Mouse (Mus musculus) spleen, adult 12 weeks (tissue): ENCODE data around the gene F8a.
"Not testable (repeated sequence)": the region's sequence is repeated elsewhere in the genome, so short reads cannot be mapped to it uniquely, and the experiment has no call there.

Experiments
- DNase-seq: peaks from one replicate; pipeline ENCODE4 v3.0.0; 2022; ENCODE audit warnings: low spot score

The F8a gene

GRCm38 (mm10) chrX:73227914-73228605 is at the start of gene F8a:
F8a (plus strand) TSS chrX:73228291.
- peak; percentile 59 for DNase-seq

DNA sequence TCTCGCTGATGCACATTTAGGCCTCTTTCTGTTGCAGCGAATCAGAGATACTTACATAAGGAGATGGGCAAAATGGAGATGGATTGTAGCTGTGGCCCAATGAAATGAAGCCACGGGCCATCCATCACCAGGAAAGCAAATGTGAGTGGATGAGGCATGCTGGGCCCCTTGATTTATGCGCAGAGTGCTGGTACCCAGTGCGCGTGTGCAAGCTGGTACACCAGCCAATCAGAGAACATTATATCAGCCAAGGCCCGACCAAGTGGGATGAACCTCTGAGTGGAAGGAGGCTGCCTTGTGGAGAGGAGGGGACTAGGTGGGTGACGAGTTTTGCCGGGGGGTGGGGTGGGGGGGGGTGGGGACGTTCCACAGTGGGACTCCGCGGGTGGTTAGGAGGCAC is 36.2 kb upstream of the F8a start, which contains the start of gene Xlr3b:
Xlr3b (plus strand) TSS at position 274 of the 400 bp plus-strand sequence.
- DNase-seq, result not testable (repeated sequence)

DNA sequence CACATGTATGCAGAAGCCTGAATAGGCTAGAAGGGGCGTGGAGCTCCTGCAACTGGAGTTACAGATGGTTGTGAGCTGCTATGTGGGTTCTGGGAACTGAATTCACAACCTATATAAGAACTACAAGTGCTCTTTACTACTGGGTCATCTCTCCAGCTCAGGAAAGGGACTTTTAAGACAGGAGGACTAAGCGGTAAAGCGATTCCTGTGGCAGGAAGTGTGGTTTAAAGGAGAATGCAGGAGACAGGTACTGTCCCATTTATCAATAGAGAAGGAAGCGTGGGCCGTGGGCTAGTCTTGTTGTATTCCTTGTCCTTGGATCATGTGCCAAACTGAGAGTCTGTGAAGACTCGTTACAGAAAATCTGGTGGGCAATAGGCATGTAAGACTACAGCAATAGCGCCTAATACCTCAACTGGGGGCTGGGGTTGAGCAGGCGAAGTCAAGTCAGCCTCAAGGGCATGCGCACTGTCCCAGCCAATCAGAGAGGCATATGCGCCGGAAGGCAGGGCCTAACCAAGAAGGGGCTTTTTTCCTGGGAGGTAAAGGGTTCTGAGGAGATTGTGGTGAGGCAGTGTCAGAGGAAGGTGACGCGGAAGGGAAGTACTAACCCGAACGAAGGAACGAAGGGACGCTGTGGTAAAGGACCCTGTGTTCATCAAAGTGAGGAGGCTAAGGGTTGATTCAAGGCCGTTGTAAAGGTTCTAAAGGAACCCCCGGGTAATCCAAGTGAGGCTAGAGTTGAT is 14.1 kb upstream of the F8a start, which contains the start of gene Xlr4b:
Xlr4b (plus strand) TSS at position 515 of the 746 bp plus-strand sequence.
- DNase-seq, result not testable (repeated sequence)

DNA sequence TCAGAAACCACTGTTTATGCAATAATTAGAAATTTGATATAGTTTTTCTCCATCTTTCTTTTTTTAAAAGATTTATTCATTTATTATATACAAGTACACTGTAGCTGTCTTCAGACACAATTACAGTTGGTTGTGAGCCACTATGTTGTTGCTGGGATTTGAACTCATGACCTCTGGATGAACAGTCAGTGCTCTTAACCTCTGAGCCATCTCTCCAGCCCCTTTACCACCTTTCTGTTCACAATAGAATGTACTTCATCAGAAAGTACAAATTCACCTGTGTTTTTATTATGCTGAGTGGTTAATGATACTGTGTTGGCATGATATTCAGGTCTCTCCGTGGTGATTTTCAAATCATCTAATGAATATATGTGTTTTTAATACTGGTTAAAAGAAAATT is 2.7 kb upstream of the F8a start:
- no peak for DNase-seq

- peak; percentile 16 for DNase-seq
Measured at GRCm38 (mm10) chrX:73228606-73229214, 619 bp downstream of the F8a start.

GRCm38 (mm10) chrX:73229288-73229687 is 1.2 kb downstream of the F8a start:
- no peak for DNase-seq

DNA sequence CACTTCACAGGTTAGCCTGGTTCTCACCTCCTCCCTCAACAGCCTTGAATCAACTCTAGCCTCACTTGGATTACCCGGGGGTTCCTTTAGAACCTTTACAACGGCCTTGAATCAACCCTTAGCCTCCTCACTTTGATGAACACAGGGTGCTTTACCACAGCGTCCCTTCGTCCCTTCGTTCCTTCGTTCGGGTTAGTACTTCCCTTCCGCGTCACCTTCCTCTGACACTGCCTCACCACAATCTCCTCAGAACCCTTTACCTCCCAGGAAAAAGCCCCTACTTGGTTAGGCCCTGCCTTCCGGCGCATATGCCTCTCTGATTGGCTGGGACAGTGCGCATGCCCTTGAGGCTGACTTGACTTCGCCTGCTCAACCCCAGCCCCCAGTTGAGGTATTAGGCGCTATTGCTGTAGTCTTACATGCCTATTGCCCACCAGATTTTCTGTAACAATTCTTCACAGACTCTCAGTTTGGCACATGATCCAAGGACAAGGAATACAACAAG is 14.8 kb downstream of the F8a start, which contains the start of gene Xlr4c:
Xlr4c (minus strand) TSS at position 310 of the 505 bp plus-strand sequence.
- not testable (repeated sequence) for DNase-seq

GRCm38 (mm10) chrX:73262428-73262827 is 34.3 kb downstream of the F8a start:
- DNase-seq, result not testable (repeated sequence)

DNA sequence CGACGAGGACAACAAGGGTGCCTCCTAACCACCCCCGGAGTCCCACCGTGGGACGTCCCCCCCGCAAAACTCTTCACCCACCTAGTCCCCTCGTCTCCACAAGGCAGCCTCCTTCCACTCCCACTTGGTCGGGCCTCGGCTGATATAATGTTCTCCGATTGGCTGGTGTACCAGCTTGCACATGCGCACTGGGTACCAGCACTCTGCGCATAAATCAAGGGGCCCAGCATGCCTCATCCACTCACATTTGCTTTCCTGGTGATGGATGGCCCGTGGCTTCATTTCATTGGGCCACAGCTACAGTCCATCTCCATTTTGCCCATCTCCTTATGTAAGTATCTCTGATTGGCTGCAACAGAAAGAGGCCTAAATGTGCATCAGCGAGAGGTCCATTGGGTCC is 37.2 kb downstream of the F8a start, which contains the start of gene Xlr3c:
Xlr3c (minus strand) TSS at position 121 of the 400 bp plus-strand sequence.
- not testable (repeated sequence) for DNase-seq
